Mouse (Mus musculus): ENCODE results near the gene Npy1r. TPM values are rescaled to one million over a fixed set of nuclear protein-coding genes. Genes with fewer than 3 reads are reported as not detected.

Gene Npy1r
- total RNA-seq (2021): 10 to 100 TPM; 26.7 to 29.6 TPM
- long read RNA-seq, partial matches to known transcripts: 1 of 43 reads
- long read RNA-seq, other reads (novel, unspliced or antisense): 34 of 43 reads

GRCm38 (mm10) chr8:66696970-66697843, at the start of gene Npy1r:
TSS of gene Npy1r (plus strand) at chr8:66697192.
- peak; percentile 51 to 57 for DNase-seq (ENCODE audit: low spot score in 2 of 2)

- DNase-seq (ENCODE audit: low spot score in 2 of 2): no peak
These were observed 15.7 kb upstream of the Npy1r start for GRCm38 (mm10) chr8:66681261-66681660.

GRCm38 (mm10) chr8:66687511-66688329, 9.3 kb upstream of the Npy1r start, which contains the start of gene Npy5r:
TSS of gene Npy5r (minus strand) at chr8:66688128.
- peak; percentile 36 to 55 for DNase-seq (ENCODE audit: low spot score in 2 of 2)

GRCm38 (mm10) chr8:66688395-66688794, 8.6 kb upstream of the Npy1r start:
- DNase-seq (ENCODE audit: low spot score in 2 of 2): no peak

GRCm38 (mm10) chr8:66688799-66689198, 8.2 kb upstream of the Npy1r start:
- no peak for DNase-seq (ENCODE audit: low spot score in 2 of 2)

GRCm38 (mm10) chr8:66690402-66690801, 6.6 kb upstream of the Npy1r start:
- DNase-seq (ENCODE audit: low spot score in 2 of 2): no peak

GRCm38 (mm10) chr8:66698011-66698410, 1.0 kb downstream of the Npy1r start:
- DNase-seq (ENCODE audit: low spot score in 2 of 2): no peak

- no peak for DNase-seq (ENCODE audit: low spot score in 2 of 2)
These were observed 1.8 kb downstream of the Npy1r start for GRCm38 (mm10) chr8:66698782-66699181.

GRCm38 (mm10) chr8:66714324-66714975, 17.5 kb downstream of the Npy1r start:
- no peak for DNase-seq (ENCODE audit: low spot score in 2 of 2)

GRCm38 (mm10) chr8:66722835-66723234, 25.8 kb downstream of the Npy1r start:
- DNase-seq (ENCODE audit: low spot score in 2 of 2): no peak

- DNase-seq (ENCODE audit: low spot score in 2 of 2): no peak
These were observed 32.5 kb downstream of the Npy1r start for GRCm38 (mm10) chr8:66729446-66729845.

- DNase-seq (ENCODE audit: low spot score in 2 of 2): no peak
These were observed 35.0 kb downstream of the Npy1r start for GRCm38 (mm10) chr8:66731957-66732356.

GRCm38 (mm10) chr8:66742359-66742758, 45.4 kb downstream of the Npy1r start:
- DNase-seq (ENCODE audit: low spot score in 2 of 2): no peak

GRCm38 (mm10) chr8:66745612-66746011, 48.6 kb downstream of the Npy1r start:
- no peak for DNase-seq (ENCODE audit: low spot score in 2 of 2)

GRCm38 (mm10) chr8:66751621-66752020, 54.6 kb downstream of the Npy1r start:
- no peak for DNase-seq (ENCODE audit: low spot score in 2 of 2)

- no peak for DNase-seq (ENCODE audit: low spot score in 2 of 2)
These were observed 59.2 kb downstream of the Npy1r start for GRCm38 (mm10) chr8:66756161-66756560.

Other genes with a start within 250 kb of the Npy1r start
- 10 to 100 TPM in 1 of 2 experiments, 1 to 10 TPM in 1; 9.9 to 11.5 TPM for gene Tma16, start 210.7 kb upstream of the Npy1r start, total RNA-seq (2021)
- under 1 TPM; 0.23 to 0.42 TPM for gene Tktl2, start 185.4 kb upstream of the Npy1r start, total RNA-seq (2021)
- gene Npy5r, start 9.1 kb upstream of the Npy1r start, total RNA-seq (2021): 1 to 10 TPM; 4.8 to 5.2 TPM
- 10 to 100 TPM; 14.7 to 15.7 TPM for gene Naf1, start 163.0 kb downstream of the Npy1r start, total RNA-seq (2021)

All from layer of hippocampus, postnatal 10 days (tissue).